Mouse (Mus musculus) thymus, adult 2 months (tissue): ENCODE measurements around the gene Cobl.

Source experiments
- CTCF ChIP-seq: fragments of 200-500 bp; IDR thresholded peaks from 2 replicates; pipeline ENCODE4 v1.5.1; 2012; ENCODE audit warnings: mild to moderate bottlenecking, control low read depth, low read length, moderate library complexity, borderline replicate concordance; ENCODE audit not compliant: control insufficient read depth, poor library complexity, insufficient read depth; ENCODE audit errors: extremely low read depth
- POLR2A ChIP-seq: fragments of 200-500 bp; IDR thresholded peaks from 2 replicates; pipeline ENCODE4 v1.6.1; 2012; ENCODE audit warnings: mild to moderate bottlenecking, low read length, control low read depth, moderate library complexity; ENCODE audit not compliant: control insufficient read depth, poor library complexity, insufficient read depth; ENCODE audit errors: extremely low read depth

DNA sequence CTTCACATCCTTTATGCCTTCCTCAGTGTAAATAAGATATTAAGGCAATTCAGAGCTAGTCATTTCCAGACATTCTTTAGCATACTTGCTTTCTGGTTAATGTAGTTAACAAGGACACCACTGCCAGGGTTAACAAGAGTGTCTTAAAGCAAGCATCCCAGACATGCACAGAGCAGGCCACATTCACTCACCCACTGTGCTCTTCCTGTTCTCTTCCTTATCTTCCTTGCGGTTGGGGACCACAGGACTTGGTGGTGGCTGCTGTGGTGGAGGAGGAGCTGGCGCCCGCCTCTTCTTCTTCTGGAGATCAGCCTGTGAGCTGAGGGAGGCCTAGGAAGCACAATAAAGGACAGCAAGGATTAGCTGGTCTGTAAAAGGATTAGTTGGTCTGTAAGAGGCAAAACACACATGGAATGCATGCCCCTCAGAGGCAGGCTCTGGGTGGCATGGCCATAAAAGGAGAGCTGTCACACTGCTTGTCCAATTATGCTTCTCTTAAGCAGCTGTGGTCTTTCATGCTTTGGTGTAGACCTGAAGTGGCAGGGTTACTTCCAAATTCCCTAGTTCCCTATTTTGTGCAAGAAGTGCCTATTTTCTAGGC lies 155.2 kb downstream of the Cobl start:
- TF ChIP-seq CTCF (no peak), POLR2A (no peak)
